Mouse (Mus musculus) thymus, postnatal 14 days (tissue): ENCODE results near the gene Tmx4.

Experiments
- DNase-seq: peaks from one replicate; pipeline ENCODE4 v3.0.0; 2021

Tmx4 gene

GRCm38 (mm10) chr2:134554221-134554727 lies 89.7 kb downstream of the Tmx4 start, which contains the start of gene Hao1:
Gene Hao1, minus strand, starts transcription at chr2:134554368.
- DNase-seq = no peak

GRCm38 (mm10) chr2:134552358-134552757 lies 91.6 kb downstream of the Tmx4 start:
- no peak for DNase-seq

- DNase-seq = peak; percentile 40
Observed at GRCm38 (mm10) chr2:134549770-134550169, 94.2 kb downstream of the Tmx4 start.

GRCm38 (mm10) chr2:134545116-134545515 lies 98.8 kb downstream of the Tmx4 start:
- DNase-seq = no peak

- no peak for DNase-seq
Observed at GRCm38 (mm10) chr2:134544321-134545065, 99.5 kb downstream of the Tmx4 start.
